Mouse (Mus musculus): ENCODE results near the gene Mrpl44.

The Mrpl44 gene

DNA sequence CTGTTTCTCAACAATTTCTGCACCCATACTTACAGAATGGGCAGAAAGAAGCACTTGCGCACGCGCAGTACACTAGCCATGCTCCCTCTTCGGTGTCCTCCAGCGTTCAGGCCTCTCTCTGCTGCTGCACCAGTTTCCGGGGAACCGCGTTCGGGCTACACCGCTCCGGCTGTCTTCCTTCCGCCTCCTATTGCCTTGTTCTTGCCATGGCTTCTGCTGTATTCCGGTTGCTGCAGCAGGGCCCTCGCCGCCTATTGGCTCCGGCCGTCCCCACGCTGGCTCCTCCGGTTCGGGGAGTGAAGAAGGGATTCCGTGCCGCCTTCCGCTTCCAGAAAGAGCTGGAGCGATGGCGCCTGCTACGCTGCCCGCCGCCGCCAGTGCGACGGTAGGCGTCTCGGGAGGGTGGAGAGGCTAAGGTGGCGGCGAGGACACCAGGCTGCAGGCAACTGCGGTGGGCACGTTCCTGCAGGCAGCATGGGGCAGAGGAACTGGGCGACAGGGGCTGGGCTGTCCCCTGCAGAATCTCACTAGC is at the start of gene Mrpl44, which contains the start of gene Wdfy1:
Gene Mrpl44, plus strand, starts transcription at position 92 of the 532 bp plus-strand sequence.
Gene Wdfy1, minus strand, starts transcription at position 217 of the 532 bp plus-strand sequence.
- DNase-seq (ENCODE audit: low spot score) = peak; percentile 98

DNA sequence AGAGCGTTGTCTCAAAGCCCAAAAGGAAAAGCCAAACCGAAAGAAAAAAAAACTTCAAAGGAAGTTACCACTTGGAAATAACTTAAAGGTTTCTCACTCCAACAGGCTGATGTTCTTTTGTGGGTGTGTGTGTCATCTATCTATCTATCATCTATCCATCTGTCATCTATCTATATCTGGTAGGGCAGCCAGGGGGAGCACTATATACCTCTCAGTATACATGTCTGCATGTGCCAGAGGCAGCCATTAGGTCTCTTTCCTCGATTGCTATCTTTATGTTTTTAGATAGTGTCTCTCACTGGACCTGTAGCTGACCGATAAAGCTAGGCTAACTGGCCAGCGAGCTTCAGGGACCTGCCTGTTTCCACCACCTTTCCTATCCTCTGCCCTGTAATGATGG is 41.0 kb upstream of the Mrpl44 start:
- DNase-seq (ENCODE audit: low spot score) = no peak

- DNase-seq (ENCODE audit: low spot score) = no peak
Measured at GRCm38 (mm10) chr1:79736408-79736807, 39.4 kb upstream of the Mrpl44 start.

DNA sequence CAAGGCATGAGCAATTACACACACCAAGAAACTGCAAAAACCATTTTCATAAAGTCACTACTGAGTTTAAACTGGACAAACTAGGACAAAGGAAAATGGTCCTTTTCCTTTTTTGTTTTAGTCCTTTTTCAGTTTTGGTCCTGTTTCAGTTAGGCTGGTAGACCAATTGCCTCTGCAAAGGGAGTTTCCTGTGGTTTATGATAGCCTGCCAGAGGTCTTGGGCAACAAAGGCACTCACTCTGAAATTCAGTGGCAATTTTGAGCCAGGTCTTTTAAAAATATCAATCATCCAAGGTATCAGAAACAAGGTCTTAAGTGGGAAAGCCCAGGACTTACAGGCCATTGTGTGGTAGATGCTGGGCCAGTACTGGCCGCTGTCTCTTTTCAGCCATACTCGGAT is 36.1 kb upstream of the Mrpl44 start:
- DNase-seq (ENCODE audit: low spot score) = no peak

GRCm38 (mm10) chr1:79741002-79741401 is 34.8 kb upstream of the Mrpl44 start:
- DNase-seq (ENCODE audit: low spot score) = no peak

DNA sequence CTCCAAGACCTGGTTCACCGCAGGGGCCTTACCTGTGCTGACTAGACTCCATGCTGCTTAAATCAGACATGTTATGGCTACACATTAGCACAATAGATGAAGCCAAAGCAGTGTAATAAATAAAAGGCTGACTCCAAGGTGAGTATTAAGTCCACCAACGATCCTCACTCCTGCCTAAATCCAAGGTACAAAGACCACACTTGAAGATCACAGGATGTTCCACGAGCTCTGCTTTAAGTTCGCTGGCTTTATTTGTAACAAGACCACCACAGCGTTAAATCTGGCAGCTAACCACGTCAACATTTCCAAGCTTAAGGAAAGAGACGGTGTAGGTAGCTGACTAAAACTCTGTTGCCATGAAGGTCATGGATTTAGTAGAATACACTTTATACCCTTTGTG is 32.9 kb upstream of the Mrpl44 start:
- DNase-seq (ENCODE audit: low spot score) = no peak

GRCm38 (mm10) chr1:79743385-79743784 is 32.4 kb upstream of the Mrpl44 start:
- DNase-seq (ENCODE audit: low spot score) = no peak

- DNase-seq (ENCODE audit: low spot score) = no peak
Measured at GRCm38 (mm10) chr1:79746056-79746455, 29.8 kb upstream of the Mrpl44 start.

GRCm38 (mm10) chr1:79751186-79751585 is 24.6 kb upstream of the Mrpl44 start:
- DNase-seq (ENCODE audit: low spot score) = no peak

GRCm38 (mm10) chr1:79752015-79752695 is 23.7 kb upstream of the Mrpl44 start:
- no peak for DNase-seq (ENCODE audit: low spot score)

DNA sequence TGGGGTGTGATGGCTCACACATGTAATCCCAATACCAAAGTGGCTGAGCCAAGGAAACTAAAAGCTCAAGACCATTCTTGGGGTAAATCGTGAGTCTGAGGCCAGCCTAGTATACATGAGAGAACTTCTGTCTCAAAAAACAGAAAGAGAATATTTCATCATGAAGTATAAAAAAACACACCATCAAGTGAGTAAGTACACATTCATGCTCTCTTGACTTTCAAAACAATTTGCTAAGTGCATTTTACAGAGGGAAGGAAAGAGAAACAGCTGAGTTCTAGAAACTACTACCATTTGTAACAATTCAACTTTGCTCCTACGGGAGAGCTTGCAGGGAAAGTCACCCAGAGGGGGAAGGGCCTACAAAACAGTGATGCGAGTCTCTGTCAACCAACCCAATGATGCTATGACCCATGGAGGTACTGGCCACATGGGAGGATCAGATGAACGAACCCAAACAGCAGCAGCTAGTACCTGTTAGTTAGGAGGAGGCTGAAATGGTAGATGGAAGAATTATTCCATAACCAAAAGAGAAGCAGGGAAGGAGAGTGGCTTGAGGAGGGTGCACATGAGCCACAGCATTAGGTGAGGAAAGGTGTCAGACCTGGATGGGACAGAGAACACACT is 23.0 kb upstream of the Mrpl44 start:
- DNase-seq (ENCODE audit: low spot score) = no peak

GRCm38 (mm10) chr1:79753456-79753855 is 22.4 kb upstream of the Mrpl44 start:
- no peak for DNase-seq (ENCODE audit: low spot score)

DNA sequence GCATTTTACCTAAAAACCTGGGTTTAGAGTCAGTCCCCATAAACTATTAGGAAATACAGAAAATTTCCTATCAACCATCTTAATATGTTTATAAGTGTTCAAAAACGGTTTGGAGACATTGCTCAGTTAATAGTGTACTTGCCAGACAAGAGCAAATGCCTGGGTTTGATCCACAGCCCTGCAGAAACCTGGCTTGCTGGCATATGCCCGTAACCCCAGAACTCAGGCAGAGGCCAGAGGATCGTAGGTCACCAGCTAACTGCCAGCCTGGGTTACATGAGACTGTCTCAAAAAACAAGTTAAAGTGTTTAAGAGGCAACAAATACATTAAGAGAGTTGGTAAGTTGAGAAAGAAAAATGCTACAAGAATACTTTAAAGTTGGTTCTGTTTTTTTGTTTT is 20.9 kb upstream of the Mrpl44 start:
- no peak for DNase-seq (ENCODE audit: low spot score)

DNA sequence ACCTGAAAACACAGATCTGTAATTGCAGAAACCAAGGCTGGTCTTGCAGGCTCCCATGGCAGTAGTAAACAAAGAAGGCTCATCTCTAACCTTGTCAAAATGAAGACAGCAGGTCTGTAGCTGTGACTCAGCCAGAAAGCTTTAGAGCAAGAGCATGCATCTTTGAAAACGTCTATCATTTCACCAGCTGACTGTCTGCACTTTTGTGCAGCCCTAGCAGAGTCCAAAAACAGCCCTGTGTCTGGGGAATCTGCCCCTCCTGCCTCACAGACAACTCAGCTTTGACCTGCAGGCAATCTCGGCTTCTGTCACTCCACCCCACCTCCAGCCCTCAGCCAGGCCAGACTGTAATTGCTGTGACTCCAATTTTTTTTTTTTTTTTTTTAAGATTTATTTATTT is 20.4 kb upstream of the Mrpl44 start:
- no peak for DNase-seq (ENCODE audit: low spot score)

DNA sequence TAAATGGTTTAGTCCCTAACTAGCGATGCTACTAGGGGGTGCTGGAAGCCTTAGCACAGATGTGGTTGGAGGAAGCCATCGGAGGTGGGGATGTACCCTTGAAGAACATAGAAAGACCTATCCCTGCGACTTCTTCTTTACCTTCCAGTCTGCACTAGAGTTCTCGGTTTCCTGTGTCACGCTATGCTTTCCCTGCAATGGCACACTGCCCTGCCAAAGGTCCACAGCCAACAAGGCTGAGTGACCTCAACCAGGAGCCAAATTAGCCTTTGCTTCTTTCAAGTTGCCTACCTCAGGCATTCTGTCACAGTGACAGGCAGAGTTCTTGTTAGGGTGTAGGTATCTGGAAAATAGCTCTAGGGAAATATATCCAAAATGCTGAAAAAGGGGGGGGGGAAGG is 19.4 kb upstream of the Mrpl44 start:
- DNase-seq (ENCODE audit: low spot score) = no peak

- DNase-seq (ENCODE audit: low spot score) = no peak
Measured at GRCm38 (mm10) chr1:79757161-79757560, 18.7 kb upstream of the Mrpl44 start.

DNA sequence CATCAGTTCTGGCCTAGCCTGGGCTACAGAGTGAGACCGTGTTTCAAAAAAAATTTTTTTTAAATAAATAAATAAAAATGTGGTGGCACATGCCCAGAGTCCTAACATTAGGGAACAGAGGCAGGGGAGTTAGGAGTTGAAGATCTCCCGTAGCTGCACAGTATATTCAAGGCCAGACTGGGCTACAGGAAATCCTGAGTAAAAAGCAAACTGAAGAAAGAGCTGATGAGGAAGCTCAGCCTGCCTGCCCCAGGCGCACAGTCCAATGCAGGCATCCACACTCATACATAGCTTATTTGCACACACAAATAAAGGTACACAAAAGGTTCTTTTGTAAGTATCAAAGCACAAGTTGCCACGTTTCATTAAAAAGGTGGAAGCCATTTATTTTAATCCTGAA is 18.2 kb upstream of the Mrpl44 start:
- no peak for DNase-seq (ENCODE audit: low spot score)

DNA sequence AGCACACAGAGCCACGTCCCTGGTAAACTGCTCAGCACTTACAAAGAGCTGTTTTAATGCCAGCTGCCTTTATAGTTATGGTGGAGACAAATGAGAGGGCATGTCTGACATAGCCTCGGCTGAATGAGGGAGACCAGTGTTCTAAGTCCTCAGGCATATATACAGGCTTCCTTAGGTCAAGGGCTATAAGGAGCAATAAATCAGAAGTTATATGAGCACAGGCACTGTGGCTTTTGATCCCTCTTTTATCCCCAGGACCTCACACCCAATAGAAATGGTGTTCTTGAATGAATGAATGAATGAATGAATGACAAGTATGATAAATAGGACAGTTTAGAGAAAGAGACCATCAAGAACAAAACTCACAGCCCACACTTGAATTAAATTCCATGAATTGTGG is 16.8 kb upstream of the Mrpl44 start:
- DNase-seq (ENCODE audit: low spot score) = no peak

DNA sequence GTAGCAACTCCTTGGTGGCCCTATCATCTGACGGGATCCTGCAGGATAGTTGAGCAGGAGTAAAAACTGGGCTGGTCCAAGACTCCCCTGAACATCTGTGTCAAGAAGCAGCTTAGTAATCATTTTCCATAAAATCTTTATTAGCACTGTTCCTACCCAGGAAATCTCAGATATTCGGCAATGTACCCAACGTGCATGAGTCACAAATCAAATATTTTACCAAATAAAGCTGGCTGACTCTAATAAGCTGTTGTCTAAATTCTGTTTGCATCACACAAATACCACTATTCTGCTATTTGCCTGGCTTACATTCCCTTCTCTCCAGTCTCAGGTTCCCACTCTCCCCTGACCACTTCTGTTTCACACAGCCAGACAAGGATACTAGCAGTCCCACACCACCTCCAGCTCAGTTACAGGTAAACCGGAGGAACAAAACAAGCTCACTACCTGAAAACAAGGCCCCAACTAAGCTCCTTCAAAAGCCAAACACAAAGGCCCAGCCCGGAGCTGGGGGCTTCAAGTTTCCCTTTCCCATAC is 16.3 kb upstream of the Mrpl44 start:
- DNase-seq (ENCODE audit: low spot score) = no peak

GRCm38 (mm10) chr1:79760656-79761055 is 15.2 kb upstream of the Mrpl44 start:
- no peak for DNase-seq (ENCODE audit: low spot score)

DNA sequence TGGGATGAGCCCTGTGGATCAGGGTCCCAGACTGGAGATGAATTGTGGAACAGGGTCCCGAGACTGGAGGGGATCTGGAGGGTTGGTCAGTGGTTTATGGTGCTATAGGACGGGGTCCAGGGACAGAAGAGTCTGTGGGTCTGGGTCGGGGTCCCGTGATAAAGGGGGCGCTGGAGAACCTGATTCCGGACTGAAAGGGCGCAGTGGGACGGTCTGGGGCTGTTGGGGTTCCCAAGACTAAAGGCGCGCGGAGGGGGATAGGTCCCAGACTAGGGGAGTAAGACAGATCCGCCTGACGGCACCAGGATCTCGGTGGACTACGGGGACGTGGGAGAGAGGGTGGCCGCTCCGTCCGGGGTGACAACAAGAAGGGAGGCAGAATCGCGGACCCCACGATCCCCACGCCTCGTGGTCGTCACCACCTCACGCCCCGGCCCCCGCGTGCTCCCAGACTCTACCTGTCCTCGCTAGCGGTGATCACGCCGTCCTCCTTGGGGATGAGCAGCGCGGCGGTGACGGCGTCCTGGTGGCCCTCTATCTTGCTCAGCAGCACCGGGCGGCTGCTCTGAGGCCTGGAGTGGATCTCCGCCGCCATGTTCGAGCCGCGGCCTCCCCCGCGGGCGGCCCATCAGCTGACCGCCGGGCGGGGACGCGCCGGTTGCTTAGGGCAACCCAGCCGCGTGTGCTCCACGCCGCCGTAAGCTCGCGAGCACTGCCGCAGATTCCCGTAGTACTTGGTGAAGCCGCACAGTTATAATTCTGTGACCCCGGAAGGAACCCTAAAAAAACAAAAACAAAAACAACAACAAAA is 14.5 kb upstream of the Mrpl44 start:
- peak; percentile 85 for DNase-seq (ENCODE audit: low spot score)

GRCm38 (mm10) chr1:79761917-79762271 is 13.9 kb upstream of the Mrpl44 start:
- DNase-seq (ENCODE audit: low spot score) = no peak
